Mouse (Mus musculus): ENCODE results near the gene Tmcc3.

Tmcc3 gene

GRCm38 (mm10) chr10:94474185-94474584, 162.4 kb downstream of the Tmcc3 start:
- DNase-seq = no peak

DNA sequence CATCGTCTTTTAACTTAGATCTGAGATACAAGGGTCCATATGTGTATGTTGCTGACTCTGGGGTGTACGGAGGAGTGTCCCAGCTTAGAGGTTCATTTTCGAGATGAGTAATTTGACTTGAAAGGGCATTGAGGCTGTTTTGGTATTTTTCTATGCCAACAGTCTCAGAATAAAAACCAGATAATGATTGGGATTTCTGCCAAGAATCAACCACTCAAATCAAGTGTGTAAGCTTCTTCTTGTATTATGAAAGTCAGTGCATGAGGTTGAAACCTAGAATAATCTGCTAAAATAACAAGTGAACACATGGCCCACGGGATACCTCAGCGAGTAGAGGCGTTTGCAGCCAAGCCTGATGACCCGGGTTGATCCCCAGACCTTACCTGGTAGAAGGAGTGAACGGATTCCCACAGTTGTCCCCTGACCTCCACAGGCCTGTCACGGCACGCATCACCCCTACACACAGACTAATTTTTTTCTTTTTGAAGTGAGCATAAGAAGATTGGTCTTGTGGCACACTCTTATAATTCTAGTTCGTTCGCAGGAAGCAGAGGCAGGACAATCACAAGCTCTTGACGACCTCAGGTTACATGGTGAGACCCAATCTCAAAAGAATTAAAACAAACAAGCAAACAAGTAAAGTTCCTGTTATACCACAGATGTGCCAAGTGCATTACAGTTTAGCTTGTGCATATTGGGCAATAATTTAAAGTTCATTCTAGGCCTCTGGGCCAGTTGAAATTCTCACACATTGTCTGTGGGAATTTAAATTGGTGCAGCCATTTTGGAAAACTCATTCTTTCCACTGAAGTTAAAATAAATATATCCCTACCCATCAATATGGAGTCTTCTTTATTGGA, 165.8 kb downstream of the Tmcc3 start:
- no peak for DNase-seq

DNA sequence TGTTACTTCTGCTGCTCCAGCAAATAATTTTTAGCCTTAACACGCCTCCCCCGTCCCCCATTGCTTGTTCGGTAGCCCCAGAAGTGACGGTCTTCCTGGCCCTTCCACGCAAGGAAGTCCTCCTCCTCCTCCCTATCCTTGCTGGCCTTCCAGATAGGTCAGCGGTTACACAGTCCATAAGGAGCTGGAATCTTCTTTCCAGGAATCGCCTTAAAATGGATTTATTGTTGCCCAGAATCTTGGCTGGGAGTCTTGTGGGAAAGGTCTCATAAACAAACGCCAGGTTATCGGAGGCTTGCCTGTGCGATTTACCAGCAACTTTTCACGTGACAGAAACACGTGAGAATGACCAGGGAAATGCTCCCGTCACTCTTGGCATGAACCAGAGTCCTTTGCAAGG, 167.9 kb downstream of the Tmcc3 start:
- DNase-seq = no peak

- DNase-seq = peak; percentile 75 to 86
These were observed 168.8 kb downstream of the Tmcc3 start for GRCm38 (mm10) chr10:94480380-94481101.

DNA sequence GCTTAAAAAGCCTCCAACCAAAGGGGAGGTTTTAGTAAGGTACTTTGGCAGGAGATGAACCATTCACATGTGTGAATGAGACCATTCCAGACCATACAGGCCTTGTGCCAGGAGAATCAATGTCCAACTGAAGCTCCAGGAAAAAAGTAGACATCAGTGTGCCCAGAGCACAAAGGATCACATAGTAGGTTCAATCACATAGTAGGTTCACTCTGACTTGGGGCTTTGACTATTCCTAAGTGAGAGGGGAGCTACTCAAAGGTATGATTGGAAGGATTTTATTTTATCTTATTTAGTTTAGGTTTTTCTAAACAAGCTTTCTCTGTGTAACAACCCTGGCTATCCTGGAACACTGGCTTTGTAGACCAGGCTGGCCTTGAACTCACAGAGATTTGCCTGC, 169.9 kb downstream of the Tmcc3 start:
- no peak for DNase-seq

GRCm38 (mm10) chr10:94486179-94486578, 174.4 kb downstream of the Tmcc3 start:
- DNase-seq = no peak

- no peak for DNase-seq
These were observed 177.8 kb downstream of the Tmcc3 start for GRCm38 (mm10) chr10:94489509-94489908.

GRCm38 (mm10) chr10:94491006-94491405, 179.3 kb downstream of the Tmcc3 start:
- no peak for DNase-seq

DNA sequence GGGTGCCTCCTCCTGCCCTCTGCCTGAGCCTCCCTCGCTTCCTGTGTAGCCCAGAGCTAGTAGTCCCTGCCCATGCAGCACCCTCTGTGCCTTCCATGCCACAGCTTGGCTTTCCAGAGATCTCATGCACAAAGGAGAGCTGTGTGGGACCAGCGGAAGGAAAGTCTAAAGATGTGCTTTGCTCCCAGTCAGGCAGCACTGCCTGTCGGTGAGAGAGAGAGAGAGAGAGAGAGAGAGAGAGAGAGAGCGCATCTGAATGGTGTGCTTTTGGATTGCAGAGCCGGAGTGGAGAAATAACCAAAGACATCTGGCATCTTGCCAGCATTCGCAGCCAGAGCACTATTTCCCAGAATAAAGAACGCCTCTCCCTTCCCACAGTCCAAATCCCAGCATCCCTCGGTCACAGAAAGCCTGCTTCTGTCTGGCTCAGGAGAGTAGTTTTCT, 182.7 kb downstream of the Tmcc3 start:
- peak; percentile 59 to 72 for DNase-seq

- no peak for DNase-seq
These were observed 183.9 kb downstream of the Tmcc3 start for GRCm38 (mm10) chr10:94495496-94496235.

DNA sequence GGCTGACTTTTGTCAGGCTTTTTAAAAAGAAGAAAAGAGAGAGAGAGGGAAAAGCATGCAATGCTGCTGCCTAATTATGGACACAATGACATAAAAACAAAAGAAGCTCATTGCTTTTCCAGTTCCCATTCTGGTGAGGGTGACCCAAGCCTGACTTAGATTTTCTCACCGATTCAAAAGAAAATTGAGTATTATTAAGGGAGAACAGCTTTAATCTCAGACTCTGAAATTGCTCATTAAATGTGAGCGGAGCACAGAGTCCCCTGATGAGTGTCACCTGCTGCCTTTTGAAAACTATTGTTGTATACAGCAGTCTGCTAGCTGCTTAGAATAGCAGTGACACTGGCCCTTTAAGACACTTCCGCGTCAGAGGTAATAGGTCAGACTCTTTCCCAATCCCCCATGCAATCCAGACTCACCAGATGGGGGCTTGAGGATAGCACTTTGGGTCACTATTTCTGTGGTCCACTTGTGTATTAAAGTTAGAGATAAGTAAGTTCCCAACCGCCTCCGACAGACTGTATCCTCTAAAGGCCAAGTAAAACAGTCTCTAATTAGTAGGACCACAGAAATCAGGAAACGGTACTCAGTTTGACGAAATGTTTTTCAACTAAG, 185.2 kb downstream of the Tmcc3 start:
- no peak for DNase-seq

- DNase-seq = no peak
These were observed 188.6 kb downstream of the Tmcc3 start for GRCm38 (mm10) chr10:94500210-94500876.

DNA sequence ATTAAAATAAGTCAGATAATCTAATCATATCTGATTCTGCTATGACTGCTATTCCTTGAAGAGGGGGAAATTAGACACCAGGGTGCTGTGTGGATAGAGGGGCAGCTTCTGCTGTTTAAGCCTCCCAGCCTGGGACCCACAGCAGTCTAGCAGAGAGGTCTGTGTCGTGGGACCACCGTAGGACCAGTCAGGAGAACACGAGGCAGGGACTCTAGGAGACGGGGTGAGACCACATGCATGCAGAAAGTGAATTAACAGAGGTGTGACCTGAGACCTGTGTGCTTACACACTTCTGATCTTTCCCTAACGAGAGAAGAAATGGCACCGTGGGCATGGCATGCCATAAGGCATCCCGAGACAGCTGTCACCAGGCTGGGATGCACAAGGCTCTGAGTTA, 189.1 kb downstream of the Tmcc3 start:
- DNase-seq = no peak

GRCm38 (mm10) chr10:94501796-94502195, 190.0 kb downstream of the Tmcc3 start:
- DNase-seq = no peak

- no peak for DNase-seq
These were observed 193.6 kb downstream of the Tmcc3 start for GRCm38 (mm10) chr10:94505248-94505772.

DNA sequence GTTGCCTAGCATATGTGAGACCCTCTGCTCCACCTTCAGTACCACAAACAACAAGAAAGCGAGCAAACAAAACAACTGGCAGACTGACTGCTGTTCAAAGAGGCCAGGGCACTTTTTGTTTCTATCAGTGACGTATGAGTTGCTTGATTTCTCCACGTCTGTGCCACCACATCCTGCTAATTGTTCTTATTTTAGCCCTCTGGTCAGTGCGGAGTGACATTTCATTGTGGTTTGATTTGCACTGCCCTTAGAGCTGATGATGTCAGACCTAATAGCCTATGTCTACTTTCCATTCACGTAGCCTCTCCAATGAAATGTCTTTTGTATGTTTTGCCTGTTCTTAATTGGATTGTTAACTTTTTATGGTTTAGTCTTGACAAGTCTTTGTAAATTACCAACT, 197.1 kb downstream of the Tmcc3 start:
- DNase-seq = no peak

DNA sequence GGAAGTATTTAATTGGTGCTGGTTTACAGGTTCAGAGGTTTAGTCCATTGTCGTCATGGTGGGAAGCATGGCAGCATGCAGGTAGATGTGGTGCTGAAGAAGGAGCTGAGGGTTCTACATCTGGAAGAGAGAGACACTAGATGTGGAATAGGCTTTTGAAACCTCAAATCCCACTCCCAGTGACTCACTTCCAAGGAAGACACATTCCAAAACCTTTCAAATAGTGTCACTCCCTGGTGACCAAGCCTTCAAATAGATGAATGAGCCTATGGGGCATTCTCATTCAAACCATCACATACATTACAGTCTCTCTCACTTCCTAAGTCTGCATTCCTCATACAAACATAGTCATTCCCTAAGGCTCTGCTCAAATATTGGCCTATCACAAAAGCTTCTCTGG, 201.0 kb downstream of the Tmcc3 start:
- DNase-seq = no peak

DNA sequence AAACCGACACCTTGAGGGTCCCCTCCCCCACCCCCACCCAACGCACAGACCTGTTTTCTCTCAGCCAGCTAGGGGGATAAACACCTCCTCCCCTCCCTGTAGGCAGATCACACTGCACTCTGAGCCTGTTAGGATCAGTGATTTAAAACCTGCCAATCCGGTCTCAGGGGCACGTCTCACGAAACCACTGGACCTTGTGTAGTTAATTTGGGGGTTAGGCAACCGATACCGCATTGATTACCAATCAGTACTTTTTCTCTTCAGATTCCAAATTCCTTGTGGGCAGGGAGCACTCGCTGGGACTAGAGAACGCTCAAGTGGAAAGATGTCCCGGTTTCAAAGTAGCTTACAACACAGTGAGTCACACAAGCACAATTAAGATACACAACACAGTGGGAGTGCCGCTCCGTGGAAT, 202.3 kb downstream of the Tmcc3 start:
- no peak for DNase-seq

GRCm38 (mm10) chr10:94514506-94515178, 202.9 kb downstream of the Tmcc3 start:
- DNase-seq = peak; percentile 48 to 60

DNA sequence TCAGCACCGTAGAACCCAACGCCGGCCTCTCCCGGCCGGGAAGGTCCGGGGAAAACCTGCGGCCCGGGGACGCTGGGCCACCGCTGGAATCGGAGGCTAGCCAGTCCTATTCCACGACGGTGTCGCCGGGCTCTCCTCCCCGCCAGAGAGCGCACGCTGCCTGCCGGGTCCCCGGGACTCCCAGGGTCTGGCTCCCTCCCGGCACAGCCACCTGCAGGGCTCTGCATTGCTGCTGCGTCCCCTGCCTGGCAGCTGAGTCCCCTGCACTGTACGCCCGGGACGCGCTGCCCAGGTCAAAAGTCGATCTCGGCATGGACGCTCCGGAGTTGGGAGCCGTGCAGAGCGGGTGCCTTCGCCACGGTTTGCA, 203.4 kb downstream of the Tmcc3 start:
- peak in 1 of 2 experiments; percentile 54 for DNase-seq

DNA sequence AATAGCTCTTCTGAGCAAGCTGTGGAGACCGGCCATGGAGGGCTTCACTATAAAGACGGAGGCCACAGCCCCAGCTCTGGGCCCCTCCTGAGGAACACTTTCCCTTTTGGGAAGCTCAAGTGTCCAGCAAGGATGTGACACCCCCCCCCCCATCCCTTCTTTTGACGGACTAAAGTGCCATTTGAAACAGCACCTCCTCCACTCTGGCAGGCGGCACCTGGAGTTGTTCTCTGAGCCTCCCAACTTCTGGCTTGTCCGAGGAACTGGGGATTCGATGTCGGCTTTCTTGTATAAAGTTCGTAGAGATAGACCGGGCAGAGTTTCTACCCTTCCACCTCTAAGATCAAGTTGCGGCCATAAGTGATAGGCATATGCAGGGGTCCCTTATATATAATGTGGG, 203.8 kb downstream of the Tmcc3 start:
- DNase-seq = no peak

GRCm38 (mm10) chr10:94519887-94520286, 208.1 kb downstream of the Tmcc3 start:
- DNase-seq = no peak
